Mouse (Mus musculus): Measurements from ENCODE around the gene Senp5.

DNA sequence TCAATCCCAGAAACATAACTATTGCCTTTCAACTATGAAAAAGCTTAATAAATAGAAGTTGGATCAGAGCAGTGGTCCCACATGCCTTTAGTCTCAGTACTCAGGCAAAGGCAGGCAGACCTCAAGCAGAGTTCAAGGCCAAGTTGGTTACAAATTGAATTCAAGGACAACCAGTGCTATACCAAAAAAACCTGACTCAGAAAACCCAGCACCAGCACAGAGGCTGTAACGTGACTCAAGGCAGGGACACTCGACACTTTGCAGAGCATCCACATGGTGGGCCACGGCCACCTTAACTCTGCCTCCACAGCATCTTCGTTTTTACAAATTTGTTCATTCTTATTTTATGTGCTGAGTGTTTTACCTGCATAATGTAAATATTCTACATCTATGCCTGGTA, 27.8 kb downstream of the Senp5 start:
- TF ChIP-seq CTCF (IDR thresholded peaks at IDR 0.05; ENCODE audit: insufficient read depth, low read depth, low read length) = no peak
- no peak for TF ChIP-seq POLR2A (IDR thresholded peaks at IDR 0.05; ENCODE audit: insufficient read depth, low read depth, low read length)
